Mouse (Mus musculus) cerebellum, adult 2 months (tissue): ENCODE results near the gene Oit1. TPM values are rescaled to one million over a fixed set of nuclear protein-coding genes. Genes with fewer than 3 reads are reported as not detected.

ENCODE experiments used
- DNase-seq, 2 experiments: peaks; one replicate each; pipeline ENCODE4 v3.0.0; 2021
- H3K27ac ChIP-seq: fragments of 200-500 bp; 2 replicates; pipeline ENCODE4 v1.5.1; 2012; ENCODE audit warnings: low read length, control low read depth, inconsistent platforms; ENCODE audit not compliant: insufficient read depth
- H3K27me3 ChIP-seq: fragments of 200-500 bp; 2 replicates; pipeline ENCODE4 v1.6.1; 2012; ENCODE audit warnings: inconsistent platforms, mild to moderate bottlenecking, low read length, moderate library complexity; ENCODE audit not compliant: control insufficient read depth, insufficient read depth
- H3K4me1 ChIP-seq: fragments of 200-500 bp; 2 replicates; pipeline ENCODE4 v1.6.1; 2011; ENCODE audit warnings: low read length; ENCODE audit not compliant: control insufficient read depth, insufficient read depth
- H3K4me3 ChIP-seq: fragments of 200-500 bp; replicated peaks from 2 replicates; pipeline ENCODE3; 2011; ENCODE audit warnings: mild to moderate bottlenecking, low read depth, low read length, control low read depth; ENCODE audit not compliant: insufficient read depth
- CTCF ChIP-seq: fragments of 200-500 bp; IDR thresholded peaks from 2 replicates; pipeline ENCODE4 v1.5.1; 2011; ENCODE audit warnings: low read depth, mild to moderate bottlenecking, control low read depth, low read length, moderate library complexity, borderline replicate concordance; ENCODE audit not compliant: insufficient read depth
- POLR2A ChIP-seq: fragments of 200-500 bp; IDR thresholded peaks from 2 replicates; pipeline ENCODE4 v1.6.1; 2011; ENCODE audit warnings: low read length, control low read depth, borderline replicate concordance; ENCODE audit not compliant: insufficient read depth
- WGBS: fragments of 180-500 bp; shearing (Covaris S2); methylation state at CpG from one replicate; pipeline ENCODE4 v1.1.7; 2018; 5-methylcytosine and 5-hydroxymethylcytosine counted together
- polyA plus RNA-seq: library from polyadenylated mRNA; depleted of rRNA; stranded (reverse); fragments of >200 nt; gene quantifications from 2 replicates; pipeline ENCODE4 v1.2.3, GENCODE M21; 2012

Oit1 gene
- polyA plus RNA-seq, 1 experiment, result not detected

DNA sequence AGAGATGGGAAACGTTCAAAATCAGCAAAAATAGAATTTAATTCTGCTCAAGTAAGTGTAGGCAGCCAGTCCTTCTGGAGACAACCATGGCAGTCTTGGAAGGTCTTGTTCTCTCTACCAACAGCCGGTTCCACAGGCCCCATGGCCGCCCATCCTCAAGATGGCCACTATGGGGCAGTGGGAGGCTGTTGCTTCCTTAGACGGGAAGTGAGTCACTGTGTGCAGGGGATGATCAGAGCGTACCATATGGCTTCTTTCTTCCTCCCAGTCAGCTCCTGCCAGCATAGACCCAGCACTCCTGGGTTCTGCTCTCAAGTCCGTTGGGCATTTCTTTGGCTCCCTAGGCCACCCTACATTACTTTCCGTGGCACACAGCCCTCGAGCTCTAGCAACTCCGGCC, 29.6 kb downstream of the Oit1 start:
- no peak overlapping the region for H3K27ac ChIP-seq
- DNase-seq, result no peak
- no peak for TF ChIP-seq POLR2A
- no peak for TF ChIP-seq CTCF
- no peaks in the 10 kb centered on the region for H3K27me3 ChIP-seq
- WGBS, result 43% methylated on average over 9 of the region's 9 CpGs
- H3K4me1 ChIP-seq, result peaks cover 12% of the 10 kb centered on the region
- no peak overlapping the region for H3K4me3 ChIP-seq

GRCm38 (mm10) chr14:8346255-8346997, 32.1 kb downstream of the Oit1 start:
- Histone ChIP-seq H3K27ac (no peak overlapping the region), H3K4me3 (no peak overlapping the region), H3K27me3 (no peaks in the 10 kb centered on the region), H3K4me1 (peaks cover 12% of the 10 kb centered on the region)
- TF ChIP-seq POLR2A (no peak), CTCF (peak; percentile 96)
- WGBS, result 30% methylated on average over 7 of the region's 7 CpGs
- DNase-seq, result peak; percentile 80 to 92

- TF ChIP-seq CTCF (no peak; the same call in 1 of the 2 replicates), POLR2A (no peak)
- 33% methylated on average over 4 of the region's 4 CpGs for WGBS
- DNase-seq, result peak; percentile 75 to 82
- H3K4me1 ChIP-seq, result peaks cover 12% of the 10 kb centered on the region
- no peak overlapping the region for H3K27ac ChIP-seq
- no peak overlapping the region for H3K4me3 ChIP-seq
- no peaks in the 10 kb centered on the region for H3K27me3 ChIP-seq
Measured at GRCm38 (mm10) chr14:8345566-8345965, 33.0 kb downstream of the Oit1 start.

DNA sequence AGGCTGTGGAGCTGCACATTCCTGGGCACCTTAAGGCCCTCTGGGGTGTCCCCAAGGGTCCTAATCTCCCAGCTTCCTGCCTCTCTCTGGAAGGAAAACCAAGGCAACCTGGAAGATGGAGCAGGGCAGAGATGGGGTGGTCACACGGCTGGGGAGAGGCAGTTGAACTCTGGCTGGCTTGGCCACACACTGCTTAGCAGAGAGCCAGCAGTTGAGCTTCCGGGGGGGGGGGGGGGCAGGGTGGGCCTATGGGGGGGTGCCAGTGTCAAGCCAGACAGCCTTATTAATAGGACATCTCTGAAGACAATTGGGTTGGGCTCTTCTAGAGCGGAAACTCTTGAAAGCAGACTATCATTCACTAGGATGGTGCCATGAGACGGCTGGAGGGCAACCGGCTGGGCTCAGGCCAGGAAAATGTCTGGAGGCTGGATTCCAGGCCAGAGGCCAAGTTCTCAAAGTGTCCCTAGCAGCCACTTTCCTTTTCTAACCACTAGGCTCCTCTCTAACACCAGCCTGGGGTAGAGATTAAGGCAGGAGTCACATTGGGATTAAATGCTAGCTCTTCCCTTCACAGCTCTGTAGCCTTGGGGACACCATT, 35.9 kb downstream of the Oit1 start:
- no peaks in the 10 kb centered on the region for H3K27me3 ChIP-seq
- no peak for TF ChIP-seq POLR2A
- no peak for TF ChIP-seq CTCF
- no peak overlapping the region for H3K4me3 ChIP-seq
- no peak for DNase-seq
- H3K4me1 ChIP-seq, result peaks cover 12% of the 10 kb centered on the region
- 41% methylated on average over 5 of the region's 5 CpGs for WGBS
- H3K27ac ChIP-seq, result no peak overlapping the region

DNA sequence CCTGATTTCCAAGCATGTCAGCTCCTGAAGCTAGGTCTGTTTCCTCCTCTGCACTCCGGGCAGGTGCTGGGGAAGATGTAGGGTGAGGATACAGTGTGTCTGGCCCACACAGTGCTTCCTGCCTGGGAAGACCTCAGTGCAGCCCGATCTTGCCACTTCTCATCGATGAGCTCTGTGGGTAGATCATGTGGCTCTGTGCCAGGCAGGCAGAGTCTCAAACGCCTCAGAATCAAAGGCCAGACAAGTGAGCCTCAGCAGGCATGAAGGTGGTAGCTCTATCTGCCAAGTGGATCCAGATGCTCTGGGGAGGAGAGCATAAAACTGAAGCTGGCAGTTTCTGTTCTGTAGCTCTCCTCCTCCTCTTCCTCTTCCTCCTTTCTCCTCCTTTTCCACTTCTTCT, 38.3 kb downstream of the Oit1 start:
- Histone ChIP-seq H3K27me3 (no peaks in the 10 kb centered on the region), H3K4me3 (no peak overlapping the region), H3K4me1 (peaks cover under 1% of the 10 kb centered on the region; the same call in 1 of the 2 replicates), H3K27ac (no peak overlapping the region)
- TF ChIP-seq CTCF (no peak), POLR2A (no peak)
- WGBS, result 32% methylated on average over 4 of the region's 4 CpGs
- DNase-seq, result no peak

- Histone ChIP-seq H3K4me3 (no peak overlapping the region), H3K4me1 (peaks cover 9% of the 10 kb centered on the region; the same call in 1 of the 2 replicates), H3K27ac (no peak overlapping the region), H3K27me3 (no peaks in the 10 kb centered on the region)
- DNase-seq, result no peak
- no peak for TF ChIP-seq POLR2A
- no peak for TF ChIP-seq CTCF
- WGBS, result 66% methylated on average over 10 of the region's 10 CpGs
Measured at GRCm38 (mm10) chr14:8335947-8336346, 42.6 kb downstream of the Oit1 start.

GRCm38 (mm10) chr14:8334511-8334910, 44.0 kb downstream of the Oit1 start:
- peaks cover 10% of the 10 kb centered on the region; the same call in 1 of the 2 replicates for H3K4me1 ChIP-seq

GRCm38 (mm10) chr14:8332314-8333252, 46.0 kb downstream of the Oit1 start:
- no peak for TF ChIP-seq POLR2A
- no peak for TF ChIP-seq CTCF
- no peak overlapping the region for H3K27ac ChIP-seq
- no peak for DNase-seq
- WGBS, result 90% methylated on average over 11 of the region's 11 CpGs
- H3K27me3 ChIP-seq, result no peaks in the 10 kb centered on the region
- no peak overlapping the region for H3K4me3 ChIP-seq
- H3K4me1 ChIP-seq, result peaks cover 10% of the 10 kb centered on the region; the same call in 1 of the 2 replicates

More at GRCm38 (mm10) chr14:8334511-8334910, 44.0 kb downstream of the Oit1 start:
- WGBS, result 66% methylated on average over 3 of the region's 3 CpGs
- no peak overlapping the region for H3K27ac ChIP-seq
- H3K27me3 ChIP-seq, result no peaks in the 10 kb centered on the region
- DNase-seq, result no peak
- H3K4me3 ChIP-seq, result no peak overlapping the region
- TF ChIP-seq CTCF (no peak), POLR2A (no peak)
